Mouse (Mus musculus) neural tube, embryonic 11.5 days (tissue): ENCODE measurements around the gene Rpusd1. TPM values are rescaled to one million over a fixed set of nuclear protein-coding genes. Genes with fewer than 3 reads are reported as not detected.
A peak's percentile ranks its signal among the peaks of the same experiment; 100 is the strongest.
"Not testable (repeated sequence)": the region's sequence is repeated elsewhere in the genome, so short reads cannot be mapped to it uniquely, and the experiment has no call there.

ENCODE experiments used
- ATAC-seq: fragments of 200-750 bp; cut with Nextera tagmentation; 2 replicates; pipeline ENCODE4 v1.8.0; 2017; ENCODE audit warnings: moderate number of reproducible peaks, mild to moderate bottlenecking, moderate TSS enrichment, moderate library complexity; ENCODE audit not compliant: insufficient read depth, low FRiP score, low TSS enrichment
- DNase-seq: peaks from one replicate; pipeline ENCODE4 v3.0.0-alpha.2; 2015; ENCODE audit warnings: low spot score
- H3K27ac ChIP-seq: fragments of 300-500 bp; sonication (generic); 2 replicates; pipeline ENCODE4 v1.5.1; 2014; ENCODE audit warnings: low read depth, mild to moderate bottlenecking, low read length
- H3K27me3 ChIP-seq: fragments of 300-500 bp; sonication (generic); 2 replicates; pipeline ENCODE4 v1.6.1; 2014; ENCODE audit warnings: mild to moderate bottlenecking, low read length, mixed read lengths; ENCODE audit not compliant: control insufficient read depth, insufficient read depth
- H3K36me3 ChIP-seq: fragments of 300-500 bp; sonication (generic); 2 replicates; pipeline ENCODE4 v1.6.1; 2014; ENCODE audit warnings: mild to moderate bottlenecking, low read length, moderate library complexity, mixed read lengths; ENCODE audit not compliant: control insufficient read depth, insufficient read depth
- H3K4me1 ChIP-seq: fragments of 300-500 bp; sonication (generic); 2 replicates; pipeline ENCODE4 v1.6.1; 2014; ENCODE audit warnings: low read length, mixed read lengths; ENCODE audit not compliant: control insufficient read depth, insufficient read depth
- H3K4me2 ChIP-seq: fragments of 300-500 bp; sonication (generic); 2 replicates; pipeline ENCODE4 v1.6.1; 2014; ENCODE audit warnings: low read depth, mild to moderate bottlenecking, moderate library complexity
- H3K4me3 ChIP-seq: fragments of 300-500 bp; sonication (generic); 2 replicates; pipeline ENCODE4 v1.5.1; 2014; ENCODE audit warnings: low read depth, low read length
- H3K9ac ChIP-seq: fragments of 300-500 bp; sonication (generic); 2 replicates; pipeline ENCODE4 v1.6.1; 2014; ENCODE audit warnings: mild to moderate bottlenecking, low read length
- H3K9me3 ChIP-seq: fragments of 300-500 bp; sonication (generic); 2 replicates; pipeline ENCODE4 v1.6.1; 2016; ENCODE audit warnings: low read length; ENCODE audit not compliant: control insufficient read depth
- WGBS: fragments of 180-500 bp; shearing (Covaris S2); extraction: QIAGEN DNeasy Blood & Tissue Kit; methylation state at CpG from one replicate; pipeline ENCODE4 v1.1.7; 2014; 5-methylcytosine and 5-hydroxymethylcytosine counted together
- polyA plus RNA-seq: library from polyadenylated mRNA; unstranded; fragments of >200 nt; fragmentation: Nextera tagmentation; extraction: Ambion mirVana; gene quantifications from 2 replicates; pipeline ENCODE4 v1.2.1, GENCODE M21; 2014

Gene Rpusd1
- polyA plus RNA-seq, 1 experiment from 2014 or later: 22.9 TPM

GRCm38 (mm10) chr17:25723470-25723869 is 4.0 kb upstream of the Rpusd1 start:
- Histone ChIP-seq H3K36me3 (peaks cover 8% of the 10 kb centered on the region), H3K4me1 (peaks cover 18% of the 10 kb centered on the region), H3K9ac (no peak overlapping the region), H3K27me3 (no peaks in the 10 kb centered on the region), H3K4me2 (no peak overlapping the region), H3K9me3 (no peaks in the 10 kb centered on the region), H3K27ac (no peak overlapping the region), H3K4me3 (no peak overlapping the region)
- ATAC-seq (no peak), DNase-seq (no peak)
- WGBS: 95% methylated on average over 19 of the region's 19 CpGs

GRCm38 (mm10) chr17:25723919-25724318 is 3.6 kb upstream of the Rpusd1 start:
- Histone ChIP-seq H3K9ac (no peak overlapping the region), H3K4me1 (peaks cover 18% of the 10 kb centered on the region), H3K4me3 (no peak overlapping the region), H3K4me2 (no peak overlapping the region), H3K36me3 (peaks cover 8% of the 10 kb centered on the region), H3K9me3 (no peaks in the 10 kb centered on the region), H3K27ac (no peak overlapping the region), H3K27me3 (no peaks in the 10 kb centered on the region)
- no peak for DNase-seq
- ATAC-seq: no peak
- 79% methylated on average over 7 of the region's 7 CpGs for WGBS

DNA sequence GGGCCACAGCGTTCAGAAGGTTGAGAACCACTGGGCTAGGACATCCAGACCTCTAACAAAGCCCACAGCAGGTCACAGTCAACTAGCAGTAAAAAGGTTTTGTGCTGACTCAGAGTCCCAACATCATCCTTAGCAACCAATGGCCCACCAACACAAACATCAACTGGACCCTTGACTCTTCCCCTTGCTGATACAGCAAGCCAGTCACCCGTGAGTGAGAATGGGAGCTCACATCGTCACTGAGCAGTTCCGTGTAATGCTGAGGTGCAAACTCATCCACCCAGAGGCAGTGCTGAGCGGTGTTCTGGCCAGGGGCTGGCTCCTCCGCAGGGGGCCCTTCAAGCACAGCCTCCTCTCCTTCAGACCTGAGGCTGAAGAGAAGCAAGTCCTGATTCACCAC is 2.2 kb upstream of the Rpusd1 start:
- no peak for DNase-seq
- Histone ChIP-seq H3K9me3 (no peaks in the 10 kb centered on the region), H3K4me1 (peaks cover 18% of the 10 kb centered on the region), H3K27ac (no peak overlapping the region), H3K27me3 (no peaks in the 10 kb centered on the region), H3K9ac (no peak overlapping the region), H3K4me2 (no peak overlapping the region), H3K36me3 (peaks cover 8% of the 10 kb centered on the region), H3K4me3 (no peak overlapping the region)
- WGBS: 78% methylated on average over 6 of the region's 6 CpGs
- no peak for ATAC-seq

- peaks cover 18% of the 10 kb centered on the region for H3K4me1 ChIP-seq
- peak; percentile 14 for ATAC-seq
- H3K9me3 ChIP-seq: no peaks in the 10 kb centered on the region
- peak overlapping the region; percentile 82 for H3K9ac ChIP-seq
- peak overlapping the region; percentile 64 for H3K4me3 ChIP-seq
- 28% methylated on average over 4 of the region's 4 CpGs for WGBS
- H3K27me3 ChIP-seq: no peaks in the 10 kb centered on the region
- H3K36me3 ChIP-seq: peaks cover 4% of the 10 kb centered on the region; the same call in 1 of the 2 replicates
- no peak for DNase-seq
- peak overlapping the region; percentile 90 for H3K4me2 ChIP-seq
- H3K27ac ChIP-seq: no peak overlapping the region
Observed at GRCm38 (mm10) chr17:25728009-25728270, 470 bp downstream of the Rpusd1 start.

GRCm38 (mm10) chr17:25732082-25732481 is 4.6 kb downstream of the Rpusd1 start:
- WGBS: 26% methylated on average over 2 of the region's 2 CpGs
- no peaks in the 10 kb centered on the region for H3K9me3 ChIP-seq
- peaks cover 7% of the 10 kb centered on the region for H3K4me1 ChIP-seq
- no peak overlapping the region for H3K27ac ChIP-seq
- ATAC-seq (no peak), DNase-seq (peak; percentile 90)
- no peak overlapping the region for H3K4me2 ChIP-seq
- H3K36me3 ChIP-seq: no peaks in the 10 kb centered on the region
- no peaks in the 10 kb centered on the region for H3K27me3 ChIP-seq
- no peak overlapping the region for H3K9ac ChIP-seq
- no peak overlapping the region for H3K4me3 ChIP-seq

GRCm38 (mm10) chr17:25735246-25735645 is 7.8 kb downstream of the Rpusd1 start:
- DNase-seq (no peak), ATAC-seq (no peak)
- no peak overlapping the region for H3K4me2 ChIP-seq
- H3K9me3 ChIP-seq: no peaks in the 10 kb centered on the region
- 89% methylated on average over 5 of the region's 5 CpGs for WGBS
- H3K4me3 ChIP-seq: no peak overlapping the region
- H3K9ac ChIP-seq: no peak overlapping the region
- H3K27me3 ChIP-seq: no peaks in the 10 kb centered on the region
- H3K36me3 ChIP-seq: no peaks in the 10 kb centered on the region
- no peaks in the 10 kb centered on the region for H3K4me1 ChIP-seq
- H3K27ac ChIP-seq: no peak overlapping the region

GRCm38 (mm10) chr17:25735745-25736144 is 8.3 kb downstream of the Rpusd1 start, which contains the start of gene Mslnl:
Gene Mslnl, plus strand, starts transcription at chr17:25736042.
- Histone ChIP-seq H3K4me3 (no peak within 1 kb of the TSS), H3K36me3 (no peaks in the 10 kb centered on the region), H3K27me3 (no peaks in the 10 kb centered on the region), H3K9me3 (no peaks in the 10 kb centered on the region), H3K4me1 (no peaks in the 10 kb centered on the region), H3K4me2 (no peak within 1 kb of the TSS), H3K9ac (no peak within 1 kb of the TSS), H3K27ac (no peak within 1 kb of the TSS)
- no peak for DNase-seq
- ATAC-seq: no peak
- 91% methylated on average over 3 of the region's 3 CpGs for WGBS

- no peak overlapping the region for H3K9ac ChIP-seq
- H3K9me3 ChIP-seq: no peaks in the 10 kb centered on the region
- DNase-seq (no peak), ATAC-seq (no peak)
- no peak overlapping the region for H3K4me2 ChIP-seq
- no peaks in the 10 kb centered on the region for H3K27me3 ChIP-seq
- WGBS: 82% methylated on average over 7 of the region's 7 CpGs
- H3K4me3 ChIP-seq: no peak overlapping the region
- no peaks in the 10 kb centered on the region for H3K36me3 ChIP-seq
- H3K27ac ChIP-seq: no peak overlapping the region
- H3K4me1 ChIP-seq: no peaks in the 10 kb centered on the region
Observed at GRCm38 (mm10) chr17:25738861-25739260, 11.4 kb downstream of the Rpusd1 start.

DNA sequence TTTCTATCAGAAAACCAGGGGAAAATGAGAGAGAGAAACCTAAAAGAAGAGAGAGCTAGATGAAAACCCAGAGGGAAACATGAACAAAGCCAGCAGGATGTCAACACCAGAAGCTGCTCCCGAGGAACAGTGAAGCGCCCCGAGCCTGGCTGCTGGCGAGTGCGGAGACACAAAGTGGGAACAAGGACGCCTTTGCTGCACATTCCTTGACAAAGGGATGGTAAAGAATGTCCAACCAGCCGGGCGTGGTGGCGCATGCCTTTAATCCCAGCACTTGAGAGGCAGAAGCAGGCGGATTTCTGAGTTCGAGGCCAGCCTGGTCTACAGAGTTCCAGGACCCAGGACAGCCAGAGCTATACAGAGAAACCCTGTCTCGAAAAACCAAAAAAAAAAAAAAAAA is 14.0 kb downstream of the Rpusd1 start:
- H3K36me3 ChIP-seq, H3K4me3 ChIP-seq, H3K4me1 ChIP-seq, H3K27ac ChIP-seq, H3K9me3 ChIP-seq, H3K4me2 ChIP-seq, DNase-seq, H3K9ac ChIP-seq, H3K27me3 ChIP-seq, ATAC-seq: not testable (repeated sequence)
- 78% methylated on average over 12 of the region's 12 CpGs for WGBS
